Mouse (Mus musculus) C2C12 (cell line): ENCODE measurements around the gene Acp4.

Source experiments
- CTCF ChIP-seq: IDR thresholded peaks from one replicate; pipeline ENCODE4 v1.5.1; 2011; ENCODE audit not compliant: control insufficient read depth, insufficient read depth, insufficient read length
- USF1 ChIP-seq: IDR thresholded peaks from one replicate; pipeline ENCODE4 v1.6.1; 2011; ENCODE audit warnings: low read depth, mild to moderate bottlenecking, control low read depth, moderate library complexity

- no peak for TF ChIP-seq CTCF
- no peak for TF ChIP-seq USF1
Observed at GRCm38 (mm10) chr7:44287760-44288159, 30.6 kb upstream of the Acp4 start.
